9 mouse cellular contexts compared by ENCODE assay signal in genomic region chr9:65398279-65398678, GRCm38 (mm10). TPM values are rescaled to one million over a fixed set of nuclear protein-coding genes. Genes with fewer than 3 reads are reported as not detected.
DNase-seq lines count a peak whose midpoint lies in the region; ATAC-seq and TF ChIP-seq lines count a peak whose summit lies in the region.
"Had no signal": no experiment of that assay in that cellular context is flagged by ENCODE, and none has a peak within 500 bp of the region (broad histone marks: within the 10 kb centered on the region; RNA-seq: fewer than 3 reads in every experiment).

Gene Rasl12, plus strand, starts transcription at chr9:65398506.

- peak; percentile 53 for DNase-seq in CD4-positive, CD25-positive, alpha-beta regulatory T cell, adult 2 months (ENCODE audit: low read depth, low spot score)
- DNase-seq in embryonic facial prominence, embryonic 11.5 days (ENCODE audit: low spot score): peak; percentile 87
- peak; percentile 99 for DNase-seq in heart, adult 11 months
- peak in 1 of 2 experiments; percentile 16 for DNase-seq in spleen, adult 2 months (ENCODE audit: low read depth in 1 of 2, low spot score in 2 of 2)

- ATAC-seq in CD4-positive, CD25-positive, alpha-beta regulatory T cell, adult 4 months: no peak
- ATAC-seq in embryonic facial prominence, embryonic 11.5 days (replicated peaks; ENCODE audit: insufficient number of reproducible peaks, low FRiP score, low TSS enrichment, low read depth): peak; percentile 72; the same call in 1 of the 2 replicates
- no peak for ATAC-seq in intestine, postnatal 0 days
- peak; percentile 89 for ATAC-seq in limb, embryonic 13.5 days (ENCODE audit: low FRiP score, low read depth)
- ATAC-seq in midbrain, embryonic 13.5 days: peak; percentile 83

- H3K4me1 ChIP-seq in embryonic facial prominence, embryonic 11.5 days (ENCODE audit: control insufficient read depth, insufficient read depth, low read length): no peaks in the 10 kb centered on the region
- H3K4me1 ChIP-seq in intestine, postnatal 0 days (replicated peaks; ENCODE audit: control insufficient read depth, insufficient read depth, low read length): peaks cover 10% of the 10 kb centered on the region
- peaks cover 11% of the 10 kb centered on the region for H3K4me1 ChIP-seq in limb, embryonic 13.5 days
- peaks cover 11% of the 10 kb centered on the region for H3K4me1 ChIP-seq in midbrain, embryonic 13.5 days (replicated peaks)
- no peaks in the 10 kb centered on the region; the same call in 1 of the 2 replicates for H3K4me1 ChIP-seq in spleen, adult 2 months (ENCODE audit: control insufficient read depth, insufficient read depth, insufficient read length)

- peak within 1 kb of the TSS; percentile 66 for H3K9ac ChIP-seq in embryonic facial prominence, embryonic 11.5 days (replicated peaks; ENCODE audit: low read length)
- peak within 1 kb of the TSS; percentile 42 for H3K9ac ChIP-seq in intestine, postnatal 0 days (ENCODE audit: low read depth, low read length)
- peak within 1 kb of the TSS; percentile 72 for H3K9ac ChIP-seq in limb, embryonic 13.5 days
- peak within 1 kb of the TSS; percentile 55 for H3K9ac ChIP-seq in midbrain, embryonic 13.5 days (replicated peaks)

- no peak for TF ChIP-seq POLR2A in spleen, adult 2 months (IDR thresholded peaks at IDR 0.05; ENCODE audit: low read depth, low read length)

- H3K36me3 ChIP-seq in embryonic facial prominence, embryonic 11.5 days (replicated peaks; ENCODE audit: control insufficient read depth, insufficient read depth, low read depth, low read length): no peaks in the 10 kb centered on the region
- H3K36me3 ChIP-seq in intestine, postnatal 0 days (ENCODE audit: control insufficient read depth, insufficient read depth): no peaks in the 10 kb centered on the region
- no peaks in the 10 kb centered on the region for H3K36me3 ChIP-seq in limb, embryonic 13.5 days
- no peaks in the 10 kb centered on the region for H3K36me3 ChIP-seq in midbrain, embryonic 13.5 days
- H3K36me3 ChIP-seq in spleen, adult 2 months (ENCODE audit: control insufficient read depth, insufficient read depth, low read length): no peaks in the 10 kb centered on the region

- H3K9me3 ChIP-seq in embryonic facial prominence, embryonic 11.5 days (replicated peaks; ENCODE audit: control insufficient read depth, low read length): no peaks in the 10 kb centered on the region
- H3K9me3 ChIP-seq in intestine, postnatal 0 days (ENCODE audit: control insufficient read depth): no peaks in the 10 kb centered on the region
- no peaks in the 10 kb centered on the region for H3K9me3 ChIP-seq in limb, embryonic 13.5 days
- H3K9me3 ChIP-seq in midbrain, embryonic 13.5 days: no peaks in the 10 kb centered on the region

- WGBS in embryonic facial prominence, embryonic 11.5 days: under 1% methylated on average over 24 of the region's 24 CpGs
- 0% methylated on average over 24 of the region's 24 CpGs for WGBS in intestine, postnatal 0 days
- WGBS in limb, embryonic 13.5 days: under 1% methylated on average over 24 of the region's 24 CpGs
- WGBS in midbrain, embryonic 13.5 days: 0% methylated on average over 24 of the region's 24 CpGs
- under 1% methylated on average over 24 of the region's 24 CpGs for WGBS in spleen, adult 2 months

- H3K27me3 ChIP-seq in embryonic facial prominence, embryonic 11.5 days (ENCODE audit: control insufficient read depth, insufficient read depth, low read length): no peaks in the 10 kb centered on the region
- peaks cover 10% of the 10 kb centered on the region; the same call in 1 of the 2 replicates for H3K27me3 ChIP-seq in intestine, postnatal 0 days (replicated peaks; ENCODE audit: control insufficient read depth, insufficient read depth, low read length)
- peaks cover 4% of the 10 kb centered on the region for H3K27me3 ChIP-seq in limb, embryonic 13.5 days
- peaks cover 11% of the 10 kb centered on the region for H3K27me3 ChIP-seq in midbrain, embryonic 13.5 days
- no peaks in the 10 kb centered on the region for H3K27me3 ChIP-seq in spleen, adult 2 months (ENCODE audit: control insufficient read depth, insufficient read depth, low read length)

- H3K4me2 ChIP-seq in embryonic facial prominence, embryonic 11.5 days (ENCODE audit: low read depth, low read length): peak within 1 kb of the TSS; percentile 80
- peak within 1 kb of the TSS; percentile 84 for H3K4me2 ChIP-seq in intestine, postnatal 0 days (replicated peaks; ENCODE audit: low read depth)
- H3K4me2 ChIP-seq in limb, embryonic 13.5 days (replicated peaks): peak within 1 kb of the TSS; percentile 80
- peak within 1 kb of the TSS; percentile 68 for H3K4me2 ChIP-seq in midbrain, embryonic 13.5 days (replicated peaks)

- no peak for TF ChIP-seq CTCF in intestine, postnatal 0 days (IDR thresholded peaks at IDR 0.05; ENCODE audit: low read depth)
- no peak for TF ChIP-seq CTCF in spleen, adult 2 months (IDR thresholded peaks at IDR 0.05; ENCODE audit: extremely low read depth, insufficient read depth, insufficient read length, insufficient replicate concordance)

- peak within 1 kb of the TSS; percentile 47 for H3K4me3 ChIP-seq in embryonic facial prominence, embryonic 11.5 days (ENCODE audit: low read depth, low read length)
- H3K4me3 ChIP-seq in intestine, postnatal 0 days (ENCODE audit: low read depth, low read length): peak within 1 kb of the TSS; percentile 40
- peak within 1 kb of the TSS; percentile 58 for H3K4me3 ChIP-seq in limb, embryonic 13.5 days
- peak within 1 kb of the TSS; percentile 45 for H3K4me3 ChIP-seq in midbrain, embryonic 13.5 days (replicated peaks)
- peak within 1 kb of the TSS; percentile 54 for H3K4me3 ChIP-seq in spleen, adult 2 months (ENCODE audit: extremely low read depth, insufficient read depth, insufficient read length)
- H3K4me3 ChIP-seq: myocyte had no signal

- H3K27ac ChIP-seq in embryonic facial prominence, embryonic 11.5 days (replicated peaks; ENCODE audit: low read depth, low read length): no peak within 1 kb of the TSS
- no peak within 1 kb of the TSS for H3K27ac ChIP-seq in intestine, postnatal 0 days (ENCODE audit: low read depth, low read length)
- H3K27ac ChIP-seq in limb, embryonic 13.5 days: no peak within 1 kb of the TSS
- H3K27ac ChIP-seq in midbrain, embryonic 13.5 days: no peak within 1 kb of the TSS
- no peak within 1 kb of the TSS for H3K27ac ChIP-seq in spleen, adult 2 months (ENCODE audit: insufficient read depth, low read length)

RNA-seq across cellular contexts. Expression of gene Rasl12, which starts in this region (rescaled TPM):
- polyA plus RNA-seq in CD4-positive, CD25-positive, alpha-beta regulatory T cell, adult 4 months (2017; shearing (Covaris generic)): not detected
- polyA plus RNA-seq in embryonic facial prominence, embryonic 11.5 days (2014; fragmentation: Nextera tagmentation; extraction: Ambion mirVana): 7.6 and 9.8 TPM in 2 replicates
- 5.4 and 6.2 TPM in 2 replicates for polyA plus RNA-seq in intestine, postnatal 0 days (2015; fragmentation: Nextera tagmentation; extraction: Ambion mirVana)
- 9.7 and 11.1 TPM in 2 replicates for polyA plus RNA-seq in limb, embryonic 13.5 days (2015; fragmentation: Nextera tagmentation; extraction: Ambion mirVana)
- polyA plus RNA-seq in midbrain, embryonic 13.5 days (2015; fragmentation: Nextera tagmentation; extraction: Ambion mirVana): 6.2 TPM in 2 replicates
- 4.5 and 4.8 TPM in 2 replicates for polyA plus RNA-seq in spleen, adult 2 months (2012; rRNA removed)

Comparison
In these comparisons a context has a peak if more than half of its experiments do, and no peak if none do; other contexts are left out.
1. ATAC-seq: peak in embryonic facial prominence, embryonic 11.5 days (single experiment), limb, embryonic 13.5 days (single experiment) and midbrain, embryonic 13.5 days (single experiment); none in CD4-positive, CD25-positive, alpha-beta regulatory T cell, adult 4 months (single experiment) and intestine, postnatal 0 days (single experiment).
2. Peak in every context shown above with its lines, with median percentiles within 50 percentile points of each other: H3K4me2 ChIP-seq, H3K4me3 ChIP-seq and H3K9ac ChIP-seq.